In the genomic region with DNA sequence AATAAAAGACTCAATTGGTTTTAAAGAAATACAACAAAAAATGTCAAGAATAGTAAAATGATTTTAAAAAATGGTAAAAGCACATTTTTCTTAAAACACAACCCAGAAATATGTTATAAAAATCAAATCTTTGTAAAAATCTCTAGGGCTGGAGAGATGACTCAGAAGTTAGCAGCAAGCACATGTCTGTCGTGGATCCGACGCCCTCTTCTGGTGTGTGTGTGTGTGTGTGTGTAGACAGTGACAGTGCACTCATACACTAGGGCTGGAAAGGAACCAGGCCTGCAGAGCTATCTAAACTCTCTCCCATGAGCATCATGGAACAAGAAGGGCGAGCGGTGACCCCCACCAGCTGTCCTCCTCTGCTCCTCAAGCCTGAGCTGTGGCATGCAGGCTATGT, we compare ENCODE assay signal across 21 mouse cellular contexts. TPM values are rescaled to one million over a fixed set of nuclear protein-coding genes. Genes with fewer than 3 reads are reported as not detected.
DNase-seq lines count a peak whose midpoint lies in the region; TF ChIP-seq lines count a peak whose summit lies in the region.
"Had no signal": no experiment of that assay in that cellular context is flagged by ENCODE, and none has a peak within 500 bp of the region (broad histone marks: within the 10 kb centered on the region; RNA-seq: fewer than 3 reads in every experiment).

No protein-coding gene starts in this region.

- TF ChIP-seq RAD21 in MEL (IDR thresholded peaks at IDR 0.05; ENCODE audit: low read depth, low read length) = no peak; the same call in 1 of the 2 replicates

- no peak for TF ChIP-seq EP300 in ES-Bruce4 (IDR thresholded peaks at IDR 0.05; ENCODE audit: insufficient read depth, low read depth, low read length)
- no peak for TF ChIP-seq EP300 in MEL (IDR thresholded peaks at IDR 0.05; ENCODE audit: low read depth in 1 of 2, low read length in 2 of 2)

- H3K4me3 ChIP-seq in ES-Bruce4 (ENCODE audit: low read depth, low read length) = no peak overlapping the region
- no peak overlapping the region for H3K4me3 ChIP-seq in MEL (ENCODE audit: control insufficient read depth in 1 of 2, insufficient read depth in 1 of 2, low read depth in 2 of 2, low read length in 2 of 2)
- H3K4me3 ChIP-seq in embryonic fibroblast, embryonic 13.5 days (ENCODE audit: insufficient read depth, low read length) = no peak overlapping the region
- H3K4me3 ChIP-seq: embryonic facial prominence, embryonic 10.5 days; heart, embryonic 10.5 days; hindbrain, embryonic 10.5 days; left cerebral cortex, adult 2 months; stomach, embryonic 15.5 days had no signal

- no peak for TF ChIP-seq POLR2A in ES-Bruce4 (IDR thresholded peaks at IDR 0.05; ENCODE audit: insufficient read depth, low read length)
- no peak for TF ChIP-seq POLR2A in MEL (IDR thresholded peaks at IDR 0.05; ENCODE audit: control insufficient read depth in 1 of 2, insufficient read depth in 1 of 2, low read depth in 1 of 2, low read length in 2 of 2, poor library complexity in 1 of 2)
- no peak for TF ChIP-seq POLR2A in embryonic fibroblast, embryonic 13.5 days (IDR thresholded peaks at IDR 0.05; ENCODE audit: low read depth, low read length)

- no peaks in the 10 kb centered on the region for H3K9me3 ChIP-seq in ES-Bruce4 (replicated peaks; ENCODE audit: control insufficient read depth, insufficient read depth, low read length, poor library complexity, severe bottlenecking)
- H3K9me3 ChIP-seq in MEL (replicated peaks; ENCODE audit: insufficient read depth, low read length) = no peaks in the 10 kb centered on the region
- H3K9me3 ChIP-seq: embryonic facial prominence, embryonic 10.5 days; heart, embryonic 10.5 days; hindbrain, embryonic 10.5 days; stomach, embryonic 15.5 days had no signal

- H3K9ac ChIP-seq in ES-Bruce4 (ENCODE audit: low read depth, poor library complexity, severe bottlenecking) (no peak overlapping the region), MEL (ENCODE audit: control insufficient read depth, low read depth, low read length, poor library complexity, severe bottlenecking) (no peak overlapping the region)
- H3K9ac ChIP-seq: stomach, embryonic 15.5 days had no signal

- peaks cover 1% of the 10 kb centered on the region for H3K79me2 ChIP-seq in MEL (ENCODE audit: control insufficient read depth, insufficient read depth, low read length, poor library complexity)

- H3K4me1 ChIP-seq in ES-Bruce4 (ENCODE audit: control insufficient read depth, insufficient read depth, low read length) = no peaks in the 10 kb centered on the region
- no peaks in the 10 kb centered on the region for H3K4me1 ChIP-seq in MEL (ENCODE audit: control insufficient read depth in 1 of 2, insufficient read depth in 2 of 2, low read length in 2 of 2)
- H3K4me1 ChIP-seq in embryonic fibroblast, embryonic 13.5 days (ENCODE audit: control insufficient read depth, insufficient read depth, low read length) = no peaks in the 10 kb centered on the region
- H3K4me1 ChIP-seq: embryonic facial prominence, embryonic 10.5 days; heart, embryonic 10.5 days; hindbrain, embryonic 10.5 days; stomach, embryonic 15.5 days had no signal

- peak; percentile 11 for DNase-seq in kidney, postnatal 14 days
- no peak for DNase-seq in kidney, adult 8-10 months
- DNase-seq in MEL (ENCODE audit: low read depth, low spot score) = peak; percentile 65
- no peak for DNase-seq in urinary bladder, postnatal 10 days (ENCODE audit: low spot score)
- no peak for DNase-seq in adrenal gland, adult 18-20 months (ENCODE audit: low spot score in 2 of 2)
- DNase-seq: adrenal gland, postnatal 25 days; cerebellum, adult 18-20 months; cerebellum, postnatal 36 days; gastrocnemius, postnatal 36 days; left cerebral cortex, postnatal 4 days; liver; lung, adult 2 months; right cerebral cortex, postnatal 25 days had no signal

- H3K36me3 ChIP-seq in ES-Bruce4 (ENCODE audit: control insufficient read depth, insufficient read depth, low read length, poor library complexity, severe bottlenecking) (peaks cover 53% of the 10 kb centered on the region), MEL (ENCODE audit: control insufficient read depth in 1 of 2, insufficient read depth in 2 of 2, low read length in 2 of 2) (peaks cover 8 to 95% of the 10 kb centered on the region in 2 experiments)

- no peaks in the 10 kb centered on the region for H3K27me3 ChIP-seq in ES-Bruce4 (ENCODE audit: control insufficient read depth, insufficient read depth, low read length, poor library complexity, severe bottlenecking)
- H3K27me3 ChIP-seq in MEL (ENCODE audit: control insufficient read depth in 1 of 2, insufficient read depth in 2 of 2, low read length in 2 of 2) = no peaks in the 10 kb centered on the region
- H3K27me3 ChIP-seq: stomach, embryonic 15.5 days had no signal

- H3K27ac ChIP-seq in ES-Bruce4 (ENCODE audit: insufficient read depth, low read length) = no peak overlapping the region; the same call in 1 of the 2 replicates
- no peak overlapping the region for H3K27ac ChIP-seq in MEL (ENCODE audit: control insufficient read depth, low read depth, low read length)
- no peak overlapping the region for H3K27ac ChIP-seq in embryonic fibroblast, embryonic 13.5 days (ENCODE audit: insufficient read depth, low read length)
- H3K27ac ChIP-seq: embryonic facial prominence, embryonic 10.5 days; heart, embryonic 10.5 days; hindbrain, embryonic 10.5 days; left cerebral cortex, adult 2 months; macrophage; stomach, embryonic 15.5 days had no signal

- TF ChIP-seq CTCF in ES-Bruce4 (IDR thresholded peaks at IDR 0.05; ENCODE audit: low read depth, low read length) = peak; percentile 24
- TF ChIP-seq CTCF in MEL (IDR thresholded peaks at IDR 0.05 in 2 of 3, conservative IDR thresholded peaks at IDR 0.05 in 1 of 3; ENCODE audit: control insufficient read depth in 1 of 3, insufficient read depth in 1 of 3, low read depth in 2 of 3, low read length in 3 of 3, poor library complexity in 1 of 3, severe bottlenecking in 1 of 3) = peak; percentile 17 to 54 (median 48); a peak in 5 of 6 replicates
- peak; percentile 44; the same call in 1 of the 2 replicates for TF ChIP-seq CTCF in embryonic fibroblast, embryonic 13.5 days (IDR thresholded peaks at IDR 0.05; ENCODE audit: borderline replicate concordance, insufficient read depth, low read length)

TF ChIP-seq in MEL, 35 proteins besides CTCF, POLR2A, EP300 and RAD21:
- 0 out of 2 replicates have a peak, but pooled peaks have one; percentile 24 for TF ChIP-seq POLR2AphosphoS5 (IDR thresholded peaks at IDR 0.05; ENCODE audit: borderline replicate concordance, low read depth, low read length)
- TF ChIP-seq POLR2AphosphoS2 (IDR thresholded peaks at IDR 0.05; ENCODE audit: low read length) = no peak
- TF ChIP-seq MAFK (IDR thresholded peaks at IDR 0.05; ENCODE audit: borderline replicate concordance, low read depth, low read length) = no peak
- TF ChIP-seq MYB (IDR thresholded peaks at IDR 0.05; ENCODE audit: low read depth, low read length) = no peak
- no peak for TF ChIP-seq TAL1 (IDR thresholded peaks at IDR 0.05; ENCODE audit: low read length)
- TF ChIP-seq MYC (IDR thresholded peaks at IDR 0.05; ENCODE audit: low read depth, low read length) = peak; percentile 75; the same call in 1 of the 2 replicates
- TF ChIP-seq SMC3 (IDR thresholded peaks at IDR 0.05; ENCODE audit: low read depth, low read length) = peak; percentile 22
- no peak for TF ChIP-seq USF1 (IDR thresholded peaks at IDR 0.05; ENCODE audit: low read depth, low read length)
- no peak for TF ChIP-seq ZMIZ1 (IDR thresholded peaks at IDR 0.05; ENCODE audit: low read depth, low read length)
- no peak for TF ChIP-seq UBTF (IDR thresholded peaks at IDR 0.05; ENCODE audit: borderline replicate concordance, insufficient read depth, low read depth, low read length)
- no peak for TF ChIP-seq GABPA (IDR thresholded peaks at IDR 0.05; ENCODE audit: low read depth, low read length)

RNA-seq across cellular contexts. Expression of a gene that starts 35.5 kb away (rescaled TPM):
- polyA plus RNA-seq in ES-Bruce4 (2011; ENCODE audit: insufficient read depth, insufficient read length, low read depth, missing spikeins) (155 and 169 TPM in 2 replicates), MEL (2012; ENCODE audit: insufficient read depth in 1 of 2, insufficient read length in 2 of 2, low read depth in 1 of 2, low replicate concordance in 2 of 2, missing spikeins in 1 of 2) (100 to 1,000 TPM in 1 of 2 experiments, 10 to 100 TPM in 1; 93.3 to 114 TPM)
- total RNA-seq in MEL (2012; rRNA removed) = 93.3 and 105 TPM in 2 replicates
- 89.1 and 107 TPM in 2 replicates for polyA plus RNA-seq in embryonic fibroblast, embryonic 13.5 days (2011; ENCODE audit: insufficient read length, low read depth, missing spikeins)
- 1 to 10 TPM; 1.9 to 2.3 TPM for total RNA-seq in adrenal gland, adult 18-20 months (2021)

RNA-seq across cellular contexts. Expression of a gene that starts 46.0 kb away (rescaled TPM):
- 8.4 and 10.7 TPM in 2 replicates for polyA plus RNA-seq in ES-Bruce4 (2011; ENCODE audit: insufficient read depth, insufficient read length, low read depth, missing spikeins)
- total RNA-seq in MEL (2012; rRNA removed) = not detected in 2 replicates
- under 1 TPM in 1 of 2 experiments, not detected in 1; 0.13 TPM for polyA plus RNA-seq in MEL (2012; ENCODE audit: insufficient read depth in 1 of 2, insufficient read length in 2 of 2, low read depth in 1 of 2, low replicate concordance in 2 of 2, missing spikeins in 1 of 2)
- polyA plus RNA-seq in embryonic fibroblast, embryonic 13.5 days (2011; ENCODE audit: insufficient read length, low read depth, missing spikeins) = 12.9 and 13.5 TPM in 2 replicates
- total RNA-seq in adrenal gland, adult 18-20 months (2021) = 1 to 10 TPM; 4.4 to 4.7 TPM

RNA-seq across cellular contexts. Expression of a gene that starts 57.8 kb away (rescaled TPM):
- polyA plus RNA-seq in ES-Bruce4 (2011; ENCODE audit: insufficient read depth, insufficient read length, low read depth, missing spikeins) (2.7 and 3.8 TPM in 2 replicates), MEL (2012; ENCODE audit: insufficient read depth in 1 of 2, insufficient read length in 2 of 2, low read depth in 1 of 2, low replicate concordance in 2 of 2, missing spikeins in 1 of 2) (1 to 10 TPM in 1 of 2 experiments, not detected in 1; 6.9 TPM)
- total RNA-seq in MEL (2012; rRNA removed) = 4.1 and 4.5 TPM in 2 replicates
- 0.84 and 1.1 TPM in 2 replicates for polyA plus RNA-seq in embryonic fibroblast, embryonic 13.5 days (2011; ENCODE audit: insufficient read length, low read depth, missing spikeins)
- total RNA-seq in adrenal gland, adult 18-20 months (2021) = 1 to 10 TPM; 3.2 to 5.0 TPM

Comparison
In these comparisons a context has a peak if more than half of its experiments do, and no peak if none do; other contexts are left out.
1. DNase-seq: peak in kidney, postnatal 14 days (single experiment) and MEL (single experiment); none in kidney, adult 8-10 months (0 of 2), urinary bladder, postnatal 10 days (single experiment) and adrenal gland, adult 18-20 months (0 of 2).
2. Peak in every context shown above with its lines, with median percentiles within 50 percentile points of each other: CTCF ChIP-seq.